Mouse (Mus musculus) stomach, postnatal 0 days (tissue): ENCODE results near the gene Dyrk1a. TPM values are rescaled to one million over a fixed set of nuclear protein-coding genes. Genes with fewer than 3 reads are reported as not detected.
A peak's percentile ranks its signal among the peaks of the same experiment; 100 is the strongest.

Source experiments
- ATAC-seq: fragments of 200-750 bp; cut with Nextera tagmentation; 2 replicates; pipeline ENCODE4 v1.8.0; 2017; ENCODE audit not compliant: low FRiP score, low TSS enrichment
- DNase-seq: peaks from one replicate; pipeline ENCODE4 v3.0.0-alpha.2; 2016; ENCODE audit warnings: low spot score
- H3K27ac ChIP-seq: fragments of 300-500 bp; sonication (generic); replicated peaks from 2 replicates; pipeline ENCODE4 v1.5.1; 2014; ENCODE audit warnings: mild to moderate bottlenecking, control low read depth
- H3K27me3 ChIP-seq: fragments of 300-500 bp; sonication (generic); 2 replicates; pipeline ENCODE4 v1.6.1; 2014; ENCODE audit warnings: low read length; ENCODE audit not compliant: control insufficient read depth, insufficient read depth
- H3K36me3 ChIP-seq: fragments of 300-500 bp; sonication (generic); 2 replicates; pipeline ENCODE4 v1.6.1; 2014; ENCODE audit warnings: low read length, mixed read lengths; ENCODE audit not compliant: control insufficient read depth, insufficient read depth
- H3K4me1 ChIP-seq: fragments of 300-500 bp; sonication (generic); replicated peaks from 2 replicates; pipeline ENCODE4 v1.6.1; 2014; ENCODE audit warnings: antibody characterized with exemption; ENCODE audit not compliant: control insufficient read depth, insufficient read depth
- H3K4me2 ChIP-seq: fragments of 300-500 bp; sonication (generic); replicated peaks from 2 replicates; pipeline ENCODE4 v1.6.1; 2014; ENCODE audit warnings: low read depth, mild to moderate bottlenecking, control low read depth, moderate library complexity
- H3K4me3 ChIP-seq: fragments of 300-500 bp; sonication (generic); 2 replicates; pipeline ENCODE4 v1.5.1; 2014; ENCODE audit warnings: low read depth, low read length, control low read depth
- H3K9ac ChIP-seq: fragments of 300-500 bp; sonication (generic); 2 replicates; pipeline ENCODE4 v1.6.1; 2014; ENCODE audit warnings: mild to moderate bottlenecking, low read length, control low read depth, mixed read lengths
- H3K9me3 ChIP-seq: fragments of 300-500 bp; sonication (generic); 2 replicates; pipeline ENCODE4 v1.6.1; 2016; ENCODE audit warnings: low read length; ENCODE audit not compliant: control insufficient read depth
- CTCF ChIP-seq: IDR thresholded peaks from 2 replicates; pipeline ENCODE4 v1.5.1; 2016; ENCODE audit warnings: antibody characterized with exemption, low read depth, mild to moderate bottlenecking, moderate library complexity
- EP300 ChIP-seq: optimal IDR thresholded peaks from 2 replicates; pipeline ENCODE3; 2016; ENCODE audit warnings: antibody characterized with exemption
- WGBS: fragments of 180-500 bp; shearing (Covaris S2); extraction: QIAGEN DNeasy Blood & Tissue Kit; methylation state at CpG from one replicate; pipeline ENCODE4 v1.1.7; 2014; 5-methylcytosine and 5-hydroxymethylcytosine counted together
- polyA plus RNA-seq: library from polyadenylated mRNA; unstranded; fragments of >200 nt; fragmentation: Nextera tagmentation; extraction: Ambion mirVana; gene quantifications from 2 replicates; pipeline ENCODE4 v1.2.1, GENCODE M21; 2015

The Dyrk1a gene
- polyA plus RNA-seq, 1 experiment from 2014 or later, result 4.6 TPM

DNA sequence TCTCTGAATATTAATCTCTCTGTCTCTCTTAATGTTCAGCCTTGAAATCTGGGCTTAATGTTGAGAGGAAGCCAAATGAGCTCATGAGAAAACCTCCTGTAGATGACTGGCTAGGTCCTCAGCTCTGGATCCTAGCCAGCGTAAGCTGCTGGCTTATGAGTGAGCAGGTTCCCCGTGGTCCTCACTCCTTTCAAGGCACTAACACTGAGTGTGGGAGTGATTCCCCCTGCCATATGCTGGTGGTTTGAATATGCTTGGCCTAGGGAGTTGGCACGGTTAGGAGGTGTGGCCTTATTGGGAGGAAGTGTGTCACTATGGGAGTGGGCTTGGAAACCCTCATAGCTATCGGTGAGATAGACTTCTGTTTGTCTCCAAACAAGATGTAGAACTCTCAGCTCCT, 55.1 kb downstream of the Dyrk1a start:
- H3K9me3 ChIP-seq, result no peaks in the 10 kb centered on the region
- H3K4me2 ChIP-seq, result no peak overlapping the region
- ATAC-seq (peak; percentile 41), DNase-seq (peak; percentile 14)
- no peaks in the 10 kb centered on the region for H3K36me3 ChIP-seq
- no peak overlapping the region for H3K4me3 ChIP-seq
- no peak overlapping the region for H3K9ac ChIP-seq
- TF ChIP-seq CTCF (no peak), EP300 (no peak)
- WGBS, result 57% methylated on average over 4 of the region's 4 CpGs
- H3K27ac ChIP-seq, result peak overlapping the region; percentile 1; the same call in 1 of the 2 replicates
- H3K4me1 ChIP-seq, result no peaks in the 10 kb centered on the region; the same call in 1 of the 2 replicates
- H3K27me3 ChIP-seq, result no peaks in the 10 kb centered on the region

DNA sequence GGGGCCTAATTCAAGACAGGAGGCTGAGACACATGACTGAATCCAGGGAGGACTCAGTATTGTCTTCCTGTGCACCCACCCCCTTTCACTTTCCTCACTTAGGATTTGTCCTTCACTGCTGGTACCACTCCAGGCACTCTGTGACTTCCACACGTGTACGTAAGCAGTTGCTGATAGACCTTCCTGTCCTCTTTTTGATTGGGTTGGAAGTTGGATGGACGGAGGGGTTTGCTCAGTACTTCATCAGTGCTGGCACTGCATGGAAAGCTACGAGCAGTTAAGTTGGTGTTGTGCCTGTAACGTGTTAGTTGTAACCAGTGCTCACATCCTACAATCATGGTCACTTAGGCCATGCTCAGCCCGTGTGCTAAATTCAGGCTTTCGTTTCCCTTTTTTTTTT, 55.8 kb downstream of the Dyrk1a start:
- TF ChIP-seq CTCF, result no peak
- no peak for TF ChIP-seq EP300
- no peak for DNase-seq

DNA sequence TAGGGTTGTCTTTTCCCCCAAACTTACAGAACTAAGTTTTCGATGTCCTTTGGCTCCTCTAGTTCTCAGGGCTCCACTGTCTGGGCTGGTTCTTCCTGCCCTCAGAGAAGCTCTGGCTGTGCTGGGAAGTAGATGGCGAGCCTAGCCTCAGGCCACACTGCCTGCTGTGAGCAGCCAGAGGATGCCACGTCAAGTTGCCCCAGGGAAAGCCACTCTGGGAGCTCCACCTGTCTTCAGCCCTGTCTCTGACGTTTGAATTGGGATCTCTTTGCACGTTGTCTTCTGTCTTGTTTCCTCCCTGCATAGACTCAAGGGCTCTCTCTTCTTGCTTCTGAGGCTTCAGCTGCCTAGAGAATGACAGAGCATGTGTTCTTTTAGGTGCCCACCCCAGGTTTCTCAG, 57.9 kb downstream of the Dyrk1a start:
- TF ChIP-seq EP300 (no peak), CTCF (no peak)
- Histone ChIP-seq H3K4me3 (no peak overlapping the region), H3K9me3 (no peaks in the 10 kb centered on the region), H3K36me3 (no peaks in the 10 kb centered on the region), H3K9ac (no peak overlapping the region), H3K27ac (0 out of 2 replicates have a peak overlapping the region, but pooled peaks have one; percentile 45), H3K27me3 (no peaks in the 10 kb centered on the region), H3K4me2 (no peak overlapping the region), H3K4me1 (no peaks in the 10 kb centered on the region; the same call in 1 of the 2 replicates)
- no peak for DNase-seq
- WGBS, result 46% methylated on average over 5 of the region's 5 CpGs
- ATAC-seq, result no peak

More for the DNA sequence above, 55.8 kb downstream of the Dyrk1a start:
- peak; percentile 21; the same call in 1 of the 2 replicates for ATAC-seq
- no peak overlapping the region for H3K4me2 ChIP-seq
- H3K9ac ChIP-seq, result no peak overlapping the region
- no peaks in the 10 kb centered on the region; the same call in 1 of the 2 replicates for H3K4me1 ChIP-seq
- no peaks in the 10 kb centered on the region for H3K27me3 ChIP-seq
- H3K27ac ChIP-seq, result no peak overlapping the region; the same call in 1 of the 2 replicates
- no peak overlapping the region for H3K4me3 ChIP-seq
- WGBS, result 91% methylated on average over 7 of the region's 7 CpGs
- no peaks in the 10 kb centered on the region for H3K36me3 ChIP-seq
- no peaks in the 10 kb centered on the region for H3K9me3 ChIP-seq

DNA sequence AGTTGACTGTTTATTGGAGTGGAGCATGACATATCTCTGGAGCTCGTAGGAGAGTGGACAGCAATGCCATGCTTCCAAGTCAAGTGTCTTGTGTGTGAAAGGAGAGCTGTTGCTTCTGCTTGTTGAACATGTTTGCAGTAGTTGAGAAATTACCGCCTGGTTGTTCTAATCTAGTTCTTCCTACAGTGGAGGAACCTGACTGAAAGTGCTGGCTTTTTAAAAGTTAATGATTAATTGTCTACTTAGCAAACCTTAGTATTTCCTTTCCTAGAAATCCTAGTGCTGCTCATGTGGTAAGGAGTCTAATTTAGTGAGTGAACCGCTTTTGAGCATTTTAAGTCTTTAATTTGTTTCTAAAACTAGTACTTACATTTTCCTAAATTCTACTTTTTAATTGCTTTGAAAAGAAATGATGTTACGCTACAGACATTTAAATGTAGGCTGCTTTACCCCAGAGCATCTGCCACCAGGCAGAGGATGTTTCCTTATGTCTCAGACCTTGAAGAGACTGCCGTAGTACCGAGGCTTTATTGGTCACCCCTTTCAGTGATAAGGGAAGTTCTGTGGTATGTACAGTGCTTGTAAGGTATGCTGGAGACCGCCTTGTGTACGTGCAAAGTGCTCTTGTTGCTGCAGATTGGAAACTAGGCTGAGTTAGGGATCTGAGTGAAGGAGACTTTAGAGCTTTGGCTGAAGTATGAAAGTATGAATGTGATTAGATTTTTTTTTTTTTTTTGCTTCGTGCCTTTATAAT, 59.3 kb downstream of the Dyrk1a start:
- Histone ChIP-seq H3K4me2 (no peak overlapping the region), H3K27me3 (no peaks in the 10 kb centered on the region), H3K27ac (peak overlapping the region; percentile 26; the same call in 1 of the 2 replicates), H3K4me3 (no peak overlapping the region), H3K4me1 (no peaks in the 10 kb centered on the region; the same call in 1 of the 2 replicates), H3K36me3 (no peaks in the 10 kb centered on the region), H3K9me3 (no peaks in the 10 kb centered on the region), H3K9ac (no peak overlapping the region)
- 50% methylated on average over 9 of the region's 9 CpGs for WGBS
- TF ChIP-seq CTCF, result no peak
- ATAC-seq (peak; percentile 68), DNase-seq (no peak)

DNA sequence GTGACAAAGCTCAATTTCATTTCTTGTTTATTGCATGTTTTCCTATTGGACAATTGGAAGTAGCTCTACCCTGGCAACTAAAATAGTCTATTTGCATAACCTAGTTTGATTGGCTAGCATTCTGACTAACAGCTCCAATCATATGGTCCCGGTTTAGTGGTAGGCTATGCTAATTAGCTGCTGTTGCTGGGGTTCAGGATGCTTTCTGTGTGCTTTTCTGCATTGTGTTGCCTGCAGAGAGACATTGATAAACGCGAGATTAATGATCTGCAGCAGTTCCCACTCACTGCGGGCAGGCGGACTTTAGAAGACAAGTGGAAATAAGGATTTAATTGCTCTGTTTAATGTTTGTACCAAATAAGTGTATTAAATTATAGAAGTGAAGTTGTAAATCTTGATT, 62.2 kb downstream of the Dyrk1a start:
- no peaks in the 10 kb centered on the region for H3K36me3 ChIP-seq
- DNase-seq (no peak), ATAC-seq (peak; percentile 83)
- H3K27me3 ChIP-seq, result no peaks in the 10 kb centered on the region
- no peak overlapping the region for H3K27ac ChIP-seq
- H3K4me2 ChIP-seq, result no peak overlapping the region
- H3K4me3 ChIP-seq, result no peak overlapping the region
- WGBS, result 13% methylated on average over 5 of the region's 5 CpGs
- TF ChIP-seq EP300, result no peak
- TF ChIP-seq CTCF, result no peak
- no peak overlapping the region for H3K9ac ChIP-seq
- H3K4me1 ChIP-seq, result peaks cover 2% of the 10 kb centered on the region; the same call in 1 of the 2 replicates
- H3K9me3 ChIP-seq, result no peaks in the 10 kb centered on the region

DNA sequence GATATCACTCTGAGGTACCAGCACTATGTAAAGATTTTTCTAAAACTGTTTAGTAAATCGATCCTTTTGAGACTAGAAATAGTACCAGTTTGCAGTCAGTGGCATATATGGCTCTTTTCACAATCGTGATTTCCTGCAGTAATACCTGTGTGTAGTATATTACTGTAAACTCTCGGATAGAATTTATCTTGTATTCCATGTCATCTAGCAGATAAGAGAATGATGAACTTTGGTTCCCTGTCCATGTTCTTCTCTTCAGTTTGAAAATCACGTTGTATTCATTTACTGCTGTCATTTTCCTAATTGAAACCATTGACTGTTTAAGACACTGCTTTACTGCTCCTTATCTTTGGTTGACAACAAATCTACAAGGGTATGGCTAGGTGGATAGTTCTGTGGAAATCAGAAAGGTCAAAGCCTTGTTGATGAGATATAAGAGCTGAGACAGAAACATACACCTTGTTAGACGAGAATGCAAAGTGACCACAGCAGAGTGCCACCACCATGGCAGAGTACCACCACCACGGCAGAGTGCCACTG, 62.7 kb downstream of the Dyrk1a start:
- no peaks in the 10 kb centered on the region for H3K9me3 ChIP-seq
- WGBS, result 61% methylated on average over 6 of the region's 6 CpGs
- ATAC-seq (no peak), DNase-seq (no peak)
- no peak overlapping the region for H3K9ac ChIP-seq
- 0 out of 2 replicates have a peak, but pooled peaks cover 2% of the 10 kb centered on the region for H3K4me1 ChIP-seq
- TF ChIP-seq CTCF, result no peak
- TF ChIP-seq EP300, result no peak
- H3K36me3 ChIP-seq, result no peaks in the 10 kb centered on the region
- H3K27me3 ChIP-seq, result no peaks in the 10 kb centered on the region
- H3K4me2 ChIP-seq, result no peak overlapping the region
- H3K27ac ChIP-seq, result no peak overlapping the region
- no peak overlapping the region for H3K4me3 ChIP-seq
